ENCODE assay signal across 8 mouse cellular contexts in genomic region chr2:137116675-137117320, GRCm38 (mm10). TPM values are rescaled to one million over a fixed set of nuclear protein-coding genes. Genes with fewer than 3 reads are reported as not detected.
DNase-seq lines count a peak whose midpoint lies in the region; ATAC-seq lines count a peak whose summit lies in the region.

No protein-coding gene starts in this region.

- peak; percentile 53 for ATAC-seq in CD4-positive, CD25-positive, alpha-beta regulatory T cell, adult 4 months
- peak; percentile 62 for ATAC-seq in forebrain, embryonic 16.5 days
- peak; percentile 83 for ATAC-seq in liver, embryonic 16.5 days (ENCODE audit: low read depth)
- peak; percentile 78 for ATAC-seq in neural tube, embryonic 11.5 days (ENCODE audit: insufficient read depth, low FRiP score, low TSS enrichment)
- ATAC-seq in stomach, embryonic 15.5 days (ENCODE audit: insufficient read depth, low FRiP score, low read depth) = peak; percentile 83

- 0% methylated on average over 61 of the region's 61 CpGs for WGBS in forebrain, embryonic 16.5 days
- under 1% methylated on average over 57 of the region's 61 CpGs for WGBS in liver, embryonic 16.5 days (ENCODE audit: insufficient replicate concordance)
- WGBS in neural tube, embryonic 11.5 days = under 1% methylated on average over 55 of the region's 61 CpGs
- under 1% methylated on average over 46 of the region's 61 CpGs for WGBS in stomach, embryonic 15.5 days

- peak overlapping the region; percentile 89 for H3K4me2 ChIP-seq in forebrain, embryonic 16.5 days (ENCODE audit: low read length)
- H3K4me2 ChIP-seq in liver, embryonic 16.5 days (ENCODE audit: low read depth, low read length) = peak overlapping the region; percentile 73
- H3K4me2 ChIP-seq in neural tube, embryonic 11.5 days (ENCODE audit: low read depth) = peak overlapping the region; percentile 71
- peak overlapping the region; percentile 94 for H3K4me2 ChIP-seq in stomach, embryonic 15.5 days

- H3K4me1 ChIP-seq in forebrain, embryonic 16.5 days (replicated peaks; ENCODE audit: control insufficient read depth, insufficient read depth, low read length) = peaks cover 29% of the 10 kb centered on the region
- H3K4me1 ChIP-seq in liver, embryonic 16.5 days (ENCODE audit: control insufficient read depth, low read depth, low read length) = peaks cover 5% of the 10 kb centered on the region; the same call in 1 of the 2 replicates
- peaks cover 10% of the 10 kb centered on the region for H3K4me1 ChIP-seq in neural tube, embryonic 11.5 days (ENCODE audit: control insufficient read depth, insufficient read depth, low read length)
- peaks cover 14% of the 10 kb centered on the region; the same call in 1 of the 2 replicates for H3K4me1 ChIP-seq in stomach, embryonic 15.5 days

- intact Hi-C loops in heart, postnatal 36 days (cut with DNase I) = loop anchor here (1.0 to 10.0 kb wide), 8 partner anchors 118 to 1158 kb away; partner anchors contain the start of genes AL731706.1, Mkks and Slx4ip

- peak overlapping the region; percentile 68 for H3K4me3 ChIP-seq in forebrain, embryonic 16.5 days (replicated peaks; ENCODE audit: low read length)
- H3K4me3 ChIP-seq in liver, embryonic 16.5 days (ENCODE audit: low read depth, low read length) = peak overlapping the region; percentile 66
- H3K4me3 ChIP-seq in neural tube, embryonic 11.5 days (ENCODE audit: low read depth, low read length) = peak overlapping the region; percentile 76
- peak overlapping the region; percentile 68 for H3K4me3 ChIP-seq in stomach, embryonic 15.5 days (replicated peaks)

- H3K9me3 ChIP-seq in forebrain, embryonic 16.5 days (ENCODE audit: control insufficient read depth, low read length) = no peaks in the 10 kb centered on the region
- no peaks in the 10 kb centered on the region for H3K9me3 ChIP-seq in liver, embryonic 16.5 days (replicated peaks; ENCODE audit: control insufficient read depth, low read length)
- no peaks in the 10 kb centered on the region for H3K9me3 ChIP-seq in neural tube, embryonic 11.5 days (ENCODE audit: control insufficient read depth, low read length)
- no peaks in the 10 kb centered on the region for H3K9me3 ChIP-seq in stomach, embryonic 15.5 days

- peak overlapping the region; percentile 59 for H3K9ac ChIP-seq in forebrain, embryonic 16.5 days (replicated peaks; ENCODE audit: low read depth, low read length)
- peak overlapping the region; percentile 68 for H3K9ac ChIP-seq in liver, embryonic 16.5 days (ENCODE audit: low read depth, low read length)
- H3K9ac ChIP-seq in neural tube, embryonic 11.5 days (ENCODE audit: low read length) = peak overlapping the region; percentile 70
- peak overlapping the region; percentile 94 for H3K9ac ChIP-seq in stomach, embryonic 15.5 days

- peak overlapping the region; percentile 79 for H3K27ac ChIP-seq in forebrain, embryonic 16.5 days (ENCODE audit: low read length)
- peak overlapping the region; percentile 74 for H3K27ac ChIP-seq in liver, embryonic 16.5 days (ENCODE audit: low read length)
- H3K27ac ChIP-seq in neural tube, embryonic 11.5 days (ENCODE audit: low read depth, low read length) = peak overlapping the region; percentile 89
- peak overlapping the region; percentile 100 for H3K27ac ChIP-seq in stomach, embryonic 15.5 days

- H3K27me3 ChIP-seq in forebrain, embryonic 16.5 days (replicated peaks; ENCODE audit: control insufficient read depth, insufficient read depth, low read length) = peaks cover 10% of the 10 kb centered on the region
- peaks cover 48% of the 10 kb centered on the region for H3K27me3 ChIP-seq in liver, embryonic 16.5 days (ENCODE audit: control insufficient read depth, insufficient read depth, low read depth, low read length)
- peaks cover 5% of the 10 kb centered on the region; the same call in 1 of the 2 replicates for H3K27me3 ChIP-seq in neural tube, embryonic 11.5 days (ENCODE audit: control insufficient read depth, insufficient read depth, low read length)
- H3K27me3 ChIP-seq in stomach, embryonic 15.5 days (replicated peaks) = no peaks in the 10 kb centered on the region

- peak; percentile 36 for DNase-seq in cerebellum, adult 11 months
- peak; percentile 94 to 95 for DNase-seq in heart, postnatal 36 days
- peak; percentile 88 for DNase-seq in layer of hippocampus, adult 11-12 months (ENCODE audit: low spot score)
- peak; percentile 96 for DNase-seq in neural tube, embryonic 11.5 days (ENCODE audit: low spot score)

- no peaks in the 10 kb centered on the region for H3K36me3 ChIP-seq in forebrain, embryonic 16.5 days (ENCODE audit: control insufficient read depth, insufficient read depth)
- H3K36me3 ChIP-seq in liver, embryonic 16.5 days (ENCODE audit: control insufficient read depth, insufficient read depth) = no peaks in the 10 kb centered on the region
- H3K36me3 ChIP-seq in neural tube, embryonic 11.5 days (ENCODE audit: control insufficient read depth, insufficient read depth, low read length) = no peaks in the 10 kb centered on the region
- H3K36me3 ChIP-seq in stomach, embryonic 15.5 days = no peaks in the 10 kb centered on the region

RNA-seq across cellular contexts. Expression of gene Jag1, which starts 0.4 kb away (rescaled TPM):
- polyA plus RNA-seq in CD4-positive, CD25-positive, alpha-beta regulatory T cell, adult 4 months (2017; shearing (Covaris generic)) = 1 to 10 TPM in 1 of 2 experiments, under 1 TPM in 1; 0.47 to 1.4 TPM
- 8.9 and 12.4 TPM in 2 replicates for polyA plus RNA-seq in forebrain, embryonic 16.5 days (2015; fragmentation: Nextera tagmentation; extraction: Ambion mirVana)
- total RNA-seq in heart, postnatal 36 days (2021) = 10 to 100 TPM; 11.5 to 12.7 TPM
- 0.81 and 0.89 TPM in 2 replicates for polyA plus RNA-seq in liver, embryonic 16.5 days (2015; fragmentation: Nextera tagmentation; extraction: Ambion mirVana)
- 24.6 and 25.6 TPM in 2 replicates for polyA plus RNA-seq in neural tube, embryonic 11.5 days (2014; fragmentation: Nextera tagmentation; extraction: Ambion mirVana)
- 18.3 and 20.3 TPM in 2 replicates for polyA plus RNA-seq in stomach, embryonic 15.5 days (2015; fragmentation: Nextera tagmentation; extraction: Ambion mirVana)

Comparison
In these comparisons a context has a peak if more than half of its experiments do, and no peak if none do; other contexts are left out.
1. Peak in every context shown above with its lines: DNase-seq, ATAC-seq, H3K4me3 ChIP-seq and H3K27ac ChIP-seq.
2. DNase-seq: peak in every context shown above with its lines; median percentile 96 in neural tube, embryonic 11.5 days; 94 in heart, postnatal 36 days; 88 in layer of hippocampus, adult 11-12 months; 36 in cerebellum, adult 11 months.